Mouse (Mus musculus): ENCODE measurements around the gene Elf1. TPM values are rescaled to one million over a fixed set of nuclear protein-coding genes. Genes with fewer than 3 reads are reported as not detected.

Gene Elf1
- polyA plus RNA-seq, 1 experiment, result 74.0 TPM

DNA sequence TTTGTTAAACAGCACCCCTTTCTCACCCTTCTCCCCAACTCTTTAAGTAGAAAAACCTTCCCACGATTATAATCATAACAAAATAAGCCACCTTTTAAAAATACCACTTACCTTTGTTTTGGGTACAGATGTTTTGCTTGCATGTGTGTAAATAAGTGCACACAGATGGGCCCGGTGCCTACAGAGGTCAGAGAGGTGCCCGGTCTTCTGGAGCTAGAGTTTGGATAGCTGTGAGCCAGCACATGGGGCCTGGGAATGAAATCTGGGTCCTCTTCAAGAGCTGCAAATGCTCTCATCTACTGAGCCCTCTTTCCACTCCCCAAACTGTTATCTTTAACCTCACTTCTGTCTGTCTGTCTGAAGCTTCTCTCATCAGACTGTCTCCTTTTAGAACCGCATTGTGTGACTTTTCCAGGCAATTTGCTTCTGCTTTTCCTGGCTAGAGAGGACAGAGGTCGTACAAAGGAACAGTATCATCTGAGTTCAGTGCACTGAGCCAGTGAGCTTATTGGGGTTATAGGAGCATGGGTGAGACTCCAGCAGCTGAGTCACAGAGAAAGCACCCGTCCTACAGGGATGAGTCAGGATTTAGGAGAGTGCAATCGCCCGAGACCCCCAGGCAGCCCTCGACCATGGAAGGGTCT is 27.8 kb downstream of the Elf1 start:
- H3K4me3 ChIP-seq (ENCODE audit: insufficient read depth, low read length), result no peak overlapping the region
- peaks cover 42% of the 10 kb centered on the region for H3K4me1 ChIP-seq (ENCODE audit: control insufficient read depth, insufficient read depth, low read length)
- TF ChIP-seq CTCF (IDR thresholded peaks at IDR 0.05; ENCODE audit: low read depth, low read length) (no peak), POLR2A (IDR thresholded peaks at IDR 0.05; ENCODE audit: borderline replicate concordance, low read depth, low read length) (no peak)
- no peak overlapping the region for H3K27ac ChIP-seq (ENCODE audit: insufficient read depth, low read depth, low read length)

DNA sequence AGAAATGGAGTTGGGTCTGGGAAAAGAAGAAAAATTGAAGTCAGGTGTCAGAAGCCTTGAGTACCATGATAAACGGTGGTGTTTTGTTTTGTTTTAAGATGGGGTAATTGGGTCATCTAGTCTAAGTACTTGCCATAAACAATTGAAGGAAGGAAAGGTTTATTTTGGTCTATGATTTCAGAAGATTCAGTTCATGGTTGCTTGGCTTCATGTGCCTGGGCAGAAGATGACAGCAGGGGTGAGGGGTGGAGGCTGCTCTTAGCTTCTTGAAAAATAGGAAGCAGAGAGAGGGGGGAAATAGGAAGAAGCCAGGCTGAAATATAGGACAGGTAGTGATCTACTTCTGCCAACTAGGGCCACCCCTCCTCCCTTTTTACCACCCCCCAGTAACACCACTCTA is 30.5 kb downstream of the Elf1 start:
- TF ChIP-seq POLR2A (IDR thresholded peaks at IDR 0.05; ENCODE audit: borderline replicate concordance, low read depth, low read length), result no peak
- no peak for TF ChIP-seq CTCF (IDR thresholded peaks at IDR 0.05; ENCODE audit: low read depth, low read length)
- H3K27ac ChIP-seq (ENCODE audit: insufficient read depth, low read depth, low read length), result 0 out of 2 replicates have a peak overlapping the region, but pooled peaks have one; percentile 32
- no peak overlapping the region for H3K4me3 ChIP-seq (ENCODE audit: insufficient read depth, low read length)
- H3K4me1 ChIP-seq (ENCODE audit: control insufficient read depth, insufficient read depth, low read length), result peaks cover 35% of the 10 kb centered on the region

DNA sequence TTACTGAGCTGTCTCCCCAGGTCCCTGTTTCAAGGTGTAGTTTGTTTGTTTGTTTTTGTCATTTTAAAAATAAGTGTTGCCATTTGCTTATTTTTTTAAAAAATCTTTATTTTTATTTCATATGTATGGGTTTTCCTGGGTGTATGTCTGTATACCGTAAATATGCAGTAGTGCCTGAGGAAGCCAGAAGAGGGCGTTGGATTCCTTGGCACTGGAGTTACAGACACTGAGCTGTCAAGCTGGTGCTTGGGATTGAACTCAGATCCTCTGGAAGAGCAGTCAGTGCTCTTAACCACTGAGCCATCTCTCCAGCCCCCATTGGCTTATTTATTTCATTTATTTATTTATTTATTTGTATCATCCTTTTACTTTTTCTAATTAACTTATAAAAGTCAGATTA is 33.0 kb downstream of the Elf1 start:
- Histone ChIP-seq H3K4me3 (ENCODE audit: insufficient read depth, low read length) (no peak overlapping the region), H3K4me1 (ENCODE audit: control insufficient read depth, insufficient read depth, low read length) (peaks cover 20% of the 10 kb centered on the region), H3K27ac (ENCODE audit: insufficient read depth, low read depth, low read length) (no peak overlapping the region)
- no peak for TF ChIP-seq CTCF (IDR thresholded peaks at IDR 0.05; ENCODE audit: low read depth, low read length)
- no peak for TF ChIP-seq POLR2A (IDR thresholded peaks at IDR 0.05; ENCODE audit: borderline replicate concordance, low read depth, low read length)

DNA sequence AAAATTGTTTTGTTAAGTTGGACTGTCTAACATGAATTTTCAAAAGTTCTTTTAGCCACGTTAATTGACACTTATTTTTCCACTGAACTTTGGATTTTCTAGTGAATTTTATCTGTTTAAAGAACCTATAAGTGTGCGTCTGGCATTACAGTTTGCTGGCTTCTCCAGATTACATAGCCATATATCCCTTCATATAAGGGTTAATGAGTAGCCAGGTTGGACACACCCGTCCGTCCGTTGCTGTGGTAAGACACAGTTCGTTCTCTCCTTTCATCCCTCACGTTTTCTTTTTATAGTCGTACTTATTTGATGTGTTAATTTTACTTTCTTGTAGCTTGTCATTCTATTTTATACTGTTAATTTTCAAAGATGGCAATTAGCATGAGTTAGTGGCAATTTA is 34.1 kb downstream of the Elf1 start:
- Histone ChIP-seq H3K27ac (ENCODE audit: insufficient read depth, low read depth, low read length) (peak overlapping the region; percentile 91), H3K4me1 (ENCODE audit: control insufficient read depth, insufficient read depth, low read length) (peaks cover 22% of the 10 kb centered on the region), H3K4me3 (ENCODE audit: insufficient read depth, low read length) (peak overlapping the region; percentile 66)
- TF ChIP-seq POLR2A (IDR thresholded peaks at IDR 0.05; ENCODE audit: borderline replicate concordance, low read depth, low read length) (no peak), CTCF (IDR thresholded peaks at IDR 0.05; ENCODE audit: low read depth, low read length) (no peak)

DNA sequence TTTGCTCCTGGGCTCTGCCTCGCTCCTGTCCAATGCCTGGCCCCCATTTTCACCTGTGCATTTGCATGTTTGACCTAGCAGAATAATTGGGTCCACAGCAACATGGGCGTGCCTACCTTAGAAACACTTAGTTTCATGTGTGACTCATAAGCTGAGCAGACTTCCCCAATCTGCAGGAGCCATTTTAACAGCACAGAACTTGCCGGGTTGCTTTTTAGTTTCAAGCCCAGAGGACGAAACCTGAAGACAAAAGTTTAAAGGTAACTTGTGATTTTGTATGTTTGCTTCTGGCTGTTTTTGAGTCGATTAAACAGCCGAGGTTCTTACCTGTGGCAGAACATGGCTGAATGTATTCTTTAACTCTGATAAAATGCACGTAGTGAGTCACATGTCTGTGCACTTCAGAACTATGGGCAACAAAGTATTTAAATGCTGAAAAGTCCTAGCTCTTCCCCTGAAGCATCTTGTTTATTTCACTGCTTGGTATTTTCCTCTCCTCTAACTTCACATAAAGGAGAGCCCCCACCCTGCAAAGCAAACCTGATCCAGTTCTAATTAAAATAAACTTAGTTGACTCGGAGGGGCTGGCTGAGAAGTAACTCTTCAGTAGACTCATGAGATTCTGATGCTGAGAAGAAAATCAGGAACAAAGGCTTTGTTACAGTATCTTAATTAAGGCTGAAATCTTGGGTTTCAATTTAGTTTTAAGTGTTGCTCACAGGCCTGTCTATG is 34.7 kb downstream of the Elf1 start:
- Histone ChIP-seq H3K4me1 (ENCODE audit: control insufficient read depth, insufficient read depth, low read length) (peaks cover 18% of the 10 kb centered on the region), H3K4me3 (ENCODE audit: insufficient read depth, low read length) (peak overlapping the region; percentile 66), H3K27ac (ENCODE audit: insufficient read depth, low read depth, low read length) (peak overlapping the region; percentile 91)
- TF ChIP-seq POLR2A (IDR thresholded peaks at IDR 0.05; ENCODE audit: borderline replicate concordance, low read depth, low read length) (no peak), CTCF (IDR thresholded peaks at IDR 0.05; ENCODE audit: low read depth, low read length) (no peak)

DNA sequence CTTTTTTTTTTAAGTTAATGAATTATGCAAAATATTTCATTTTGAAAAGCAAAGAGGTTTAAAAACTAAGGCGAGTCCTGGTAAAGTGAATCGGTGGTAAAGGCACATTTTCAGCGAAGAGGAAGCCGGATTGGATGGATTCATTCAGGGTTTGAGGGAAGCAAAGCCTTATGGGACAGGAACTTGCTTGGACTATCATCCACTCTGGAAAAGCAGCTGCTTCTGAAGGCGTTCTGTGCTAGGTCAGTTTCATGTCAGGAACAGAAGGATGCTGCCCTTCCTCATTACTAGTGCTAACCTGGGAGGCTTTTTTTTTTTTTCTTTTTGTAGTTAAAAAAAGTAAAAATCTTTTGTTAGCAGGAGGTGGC is 35.2 kb downstream of the Elf1 start:
- Histone ChIP-seq H3K4me3 (ENCODE audit: insufficient read depth, low read length) (peak overlapping the region; percentile 66), H3K27ac (ENCODE audit: insufficient read depth, low read depth, low read length) (peak overlapping the region; percentile 91), H3K4me1 (ENCODE audit: control insufficient read depth, insufficient read depth, low read length) (peaks cover 19% of the 10 kb centered on the region)
- TF ChIP-seq CTCF (IDR thresholded peaks at IDR 0.05; ENCODE audit: low read depth, low read length) (no peak), POLR2A (IDR thresholded peaks at IDR 0.05; ENCODE audit: borderline replicate concordance, low read depth, low read length) (no peak)

DNA sequence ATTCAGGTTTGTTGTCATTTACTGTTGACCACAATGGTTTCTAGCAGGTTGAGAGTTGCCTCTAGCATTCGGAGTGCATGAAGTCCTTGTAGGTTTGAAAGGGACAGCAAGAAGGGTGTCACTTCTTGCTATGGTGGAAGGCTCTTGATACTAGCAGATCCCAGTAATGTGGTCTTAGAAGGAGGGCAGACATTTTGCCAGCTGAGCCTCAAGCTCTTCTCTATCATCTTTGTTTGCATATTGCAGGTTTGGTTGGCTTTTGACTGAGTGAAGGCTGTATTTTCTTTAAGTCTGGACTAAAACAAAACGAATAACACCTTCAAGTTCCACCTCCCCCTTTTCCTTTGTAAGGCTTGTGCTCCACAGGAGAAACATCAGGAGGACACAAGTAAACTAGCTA is 35.8 kb downstream of the Elf1 start:
- Histone ChIP-seq H3K27ac (ENCODE audit: insufficient read depth, low read depth, low read length) (peak overlapping the region; percentile 91), H3K4me1 (ENCODE audit: control insufficient read depth, insufficient read depth, low read length) (peaks cover 18% of the 10 kb centered on the region), H3K4me3 (ENCODE audit: insufficient read depth, low read length) (peak overlapping the region; percentile 66)
- no peak for TF ChIP-seq CTCF (IDR thresholded peaks at IDR 0.05; ENCODE audit: low read depth, low read length)
- no peak for TF ChIP-seq POLR2A (IDR thresholded peaks at IDR 0.05; ENCODE audit: borderline replicate concordance, low read depth, low read length)

DNA sequence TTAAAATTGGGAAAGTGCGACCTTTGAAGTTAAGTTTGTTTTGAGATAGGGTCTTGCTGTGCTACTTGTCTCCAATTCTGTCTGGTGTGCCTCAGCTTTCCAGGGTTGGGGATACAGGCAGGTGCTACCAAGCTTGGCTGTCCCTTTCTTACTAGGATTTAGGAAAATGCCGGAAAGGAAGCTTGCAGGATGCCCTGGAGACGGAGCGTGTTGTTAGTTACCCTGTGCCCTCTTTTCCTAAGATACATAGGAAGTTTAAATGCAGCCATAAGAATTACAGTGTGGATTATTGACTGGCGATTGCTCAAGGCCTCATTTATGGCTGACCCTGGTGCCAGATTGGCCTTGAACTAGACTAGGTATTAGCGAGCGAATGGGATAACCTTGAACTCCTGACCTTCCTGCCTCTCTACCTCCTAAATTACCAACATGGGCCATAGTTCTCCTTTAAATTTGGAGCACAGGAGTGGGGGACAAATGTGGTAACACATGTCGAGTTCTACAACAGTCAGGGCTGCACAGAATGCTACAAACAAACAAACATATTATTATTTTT is 36.3 kb downstream of the Elf1 start:
- TF ChIP-seq POLR2A (IDR thresholded peaks at IDR 0.05; ENCODE audit: borderline replicate concordance, low read depth, low read length) (no peak), CTCF (IDR thresholded peaks at IDR 0.05; ENCODE audit: low read depth, low read length) (no peak)
- Histone ChIP-seq H3K4me3 (ENCODE audit: insufficient read depth, low read length) (peak overlapping the region; percentile 66), H3K4me1 (ENCODE audit: control insufficient read depth, insufficient read depth, low read length) (peaks cover 16% of the 10 kb centered on the region), H3K27ac (ENCODE audit: insufficient read depth, low read depth, low read length) (peak overlapping the region; percentile 91)

DNA sequence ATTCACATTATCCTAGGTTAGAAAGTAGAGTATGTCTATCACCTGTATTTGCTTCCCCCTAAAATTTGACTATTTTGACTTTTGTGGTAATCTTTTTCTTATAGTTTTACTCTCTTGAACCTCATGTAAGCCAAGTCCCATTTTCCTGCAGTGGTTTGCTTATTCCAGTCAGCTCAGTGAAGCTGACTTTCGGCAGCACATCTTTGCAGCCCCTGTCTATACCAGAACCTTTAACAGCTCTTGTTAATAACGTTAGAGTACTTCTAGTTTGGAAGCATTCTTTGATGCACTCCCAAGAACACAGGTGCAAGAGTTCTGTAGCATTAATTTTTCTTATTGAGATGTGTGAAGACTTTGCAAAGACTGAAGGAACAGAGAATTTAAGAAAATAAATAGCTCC is 37.1 kb downstream of the Elf1 start:
- peak overlapping the region; percentile 89 for H3K27ac ChIP-seq (ENCODE audit: insufficient read depth, low read depth, low read length)
- H3K4me3 ChIP-seq (ENCODE audit: insufficient read depth, low read length), result peak overlapping the region; percentile 64

More for the DNA sequence above, 37.1 kb downstream of the Elf1 start:
- TF ChIP-seq POLR2A (IDR thresholded peaks at IDR 0.05; ENCODE audit: borderline replicate concordance, low read depth, low read length), result no peak
- no peak for TF ChIP-seq CTCF (IDR thresholded peaks at IDR 0.05; ENCODE audit: low read depth, low read length)
- peaks cover 20% of the 10 kb centered on the region for H3K4me1 ChIP-seq (ENCODE audit: control insufficient read depth, insufficient read depth, low read length)
